Mouse (Mus musculus): Measurements from ENCODE around the gene Snrpd3. TPM values are rescaled to one million over a fixed set of nuclear protein-coding genes. Genes with fewer than 3 reads are reported as not detected.
"Not testable (repeated sequence)": the region's sequence is repeated elsewhere in the genome, so short reads cannot be mapped to it uniquely, and the experiment has no call there.

Snrpd3 gene
- polyA plus RNA-seq, 1 experiment from 2014 or later: 139 TPM

DNA sequence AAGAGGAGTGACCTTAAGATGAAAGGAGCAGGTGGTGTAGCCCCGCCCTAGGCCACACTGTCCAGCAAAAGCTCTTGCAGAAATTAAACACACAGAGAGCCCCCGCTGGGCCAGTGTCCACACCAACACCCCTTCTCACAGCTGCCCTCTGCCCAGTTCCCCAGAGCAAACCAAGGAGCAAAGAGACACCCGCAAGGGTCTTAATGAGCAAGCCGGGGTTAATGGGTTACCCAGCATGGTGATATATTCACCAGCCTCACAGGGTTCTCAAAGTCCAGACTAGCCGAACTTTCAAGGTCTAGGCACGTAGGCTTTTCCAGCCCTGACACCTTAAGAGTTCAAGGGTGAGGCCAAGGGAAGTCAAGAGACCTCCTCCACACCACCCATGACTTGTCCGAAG, 48.6 kb downstream of the Snrpd3 start:
- Histone ChIP-seq H3K27ac (no peak overlapping the region), H3K4me1 (peaks cover 12% of the 10 kb centered on the region; the same call in 1 of the 2 replicates), H3K36me3 (no peaks in the 10 kb centered on the region), H3K27me3 (ENCODE audit: insufficient read depth, poor library complexity, severe bottlenecking) (peaks cover 66% of the 10 kb centered on the region), H3K4me3 (no peak overlapping the region), H3K9me3 (no peaks in the 10 kb centered on the region)
- DNase-seq (ENCODE audit: low spot score): no peak
- WGBS: 77% methylated on average over 7 of the region's 7 CpGs

DNA sequence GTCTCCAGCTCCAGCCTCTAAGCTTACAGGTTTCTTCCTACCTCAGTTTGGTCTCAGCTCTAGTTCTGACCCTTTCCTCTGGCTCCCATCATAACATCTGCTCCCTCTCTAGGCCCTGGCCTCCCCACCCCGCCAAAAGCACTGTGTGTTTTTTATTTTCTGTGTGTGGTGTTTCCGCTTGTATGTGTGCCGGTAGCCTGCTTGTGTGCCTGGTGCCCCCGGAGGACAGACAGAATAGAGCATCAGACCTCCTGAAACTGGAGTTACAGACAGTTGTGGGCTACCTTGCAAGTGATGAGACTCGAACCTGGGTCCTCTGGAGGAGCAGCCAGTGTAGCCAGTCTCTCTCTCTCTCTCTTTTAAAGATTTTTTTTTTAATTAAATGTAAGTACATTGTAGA, 49.0 kb downstream of the Snrpd3 start:
- Histone ChIP-seq H3K36me3 (no peaks in the 10 kb centered on the region), H3K9me3 (no peaks in the 10 kb centered on the region), H3K27me3 (ENCODE audit: insufficient read depth, poor library complexity, severe bottlenecking) (peaks cover 65% of the 10 kb centered on the region), H3K27ac (no peak overlapping the region), H3K4me3 (no peak overlapping the region), H3K4me1 (peaks cover 14% of the 10 kb centered on the region)
- no peak for DNase-seq (ENCODE audit: low spot score)
- WGBS: 78% methylated on average over 5 of the region's 5 CpGs

DNA sequence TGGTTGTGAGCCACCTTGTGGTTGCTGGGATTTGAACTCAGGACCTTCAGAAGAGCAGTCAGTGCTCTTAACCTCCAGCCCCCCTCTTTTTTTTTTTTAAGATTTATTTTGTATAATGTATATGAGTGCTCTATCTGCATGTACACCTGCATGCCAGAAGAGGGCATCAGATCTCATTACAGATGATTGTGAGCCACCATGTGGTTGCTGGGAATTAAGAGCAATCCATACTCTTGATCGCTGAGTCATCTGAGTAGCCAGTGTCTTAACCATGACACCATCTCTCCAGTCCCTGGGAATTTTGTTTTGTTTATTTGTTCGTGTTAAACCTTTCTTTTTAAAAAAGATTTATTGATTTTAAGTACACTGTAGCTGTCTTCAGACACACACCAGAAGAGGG, 49.4 kb downstream of the Snrpd3 start:
- H3K4me3 ChIP-seq; H3K36me3 ChIP-seq; H3K27ac ChIP-seq; H3K9me3 ChIP-seq; DNase-seq (ENCODE audit: low spot score): not testable (repeated sequence)
- Histone ChIP-seq H3K4me1 (peaks cover 18% of the 10 kb centered on the region), H3K27me3 (ENCODE audit: insufficient read depth, poor library complexity, severe bottlenecking) (peaks cover 63% of the 10 kb centered on the region)
- 77% methylated on average over 2 of the region's 2 CpGs for WGBS

DNA sequence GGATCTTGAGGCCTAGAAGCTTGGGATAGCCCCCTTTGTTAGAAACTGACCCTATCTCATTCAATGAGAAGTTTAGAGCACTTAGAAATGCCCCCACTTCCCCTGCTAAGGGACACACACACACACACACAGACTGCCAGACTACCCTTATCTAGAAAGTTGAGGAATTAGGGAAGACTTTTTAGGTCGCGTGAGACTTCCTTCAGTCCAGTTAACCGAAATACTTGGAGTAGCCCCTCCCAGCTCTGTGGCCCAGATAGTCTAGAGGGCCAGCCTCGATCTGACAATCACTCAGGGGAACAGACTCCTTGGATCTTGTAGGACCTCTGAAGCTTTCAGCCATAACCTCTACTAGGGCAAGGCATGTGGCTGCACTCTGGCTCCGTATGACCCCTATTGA, 50.7 kb downstream of the Snrpd3 start:
- DNase-seq (ENCODE audit: low spot score): no peak
- no peak overlapping the region for H3K27ac ChIP-seq
- peaks cover 50% of the 10 kb centered on the region for H3K27me3 ChIP-seq (ENCODE audit: insufficient read depth, poor library complexity, severe bottlenecking)
- H3K9me3 ChIP-seq: no peaks in the 10 kb centered on the region
- 13% methylated on average over 5 of the region's 5 CpGs for WGBS
- H3K36me3 ChIP-seq: no peaks in the 10 kb centered on the region
- H3K4me1 ChIP-seq: peaks cover 23% of the 10 kb centered on the region
- peak overlapping the region; percentile 36; the same call in 1 of the 2 replicates for H3K4me3 ChIP-seq

DNA sequence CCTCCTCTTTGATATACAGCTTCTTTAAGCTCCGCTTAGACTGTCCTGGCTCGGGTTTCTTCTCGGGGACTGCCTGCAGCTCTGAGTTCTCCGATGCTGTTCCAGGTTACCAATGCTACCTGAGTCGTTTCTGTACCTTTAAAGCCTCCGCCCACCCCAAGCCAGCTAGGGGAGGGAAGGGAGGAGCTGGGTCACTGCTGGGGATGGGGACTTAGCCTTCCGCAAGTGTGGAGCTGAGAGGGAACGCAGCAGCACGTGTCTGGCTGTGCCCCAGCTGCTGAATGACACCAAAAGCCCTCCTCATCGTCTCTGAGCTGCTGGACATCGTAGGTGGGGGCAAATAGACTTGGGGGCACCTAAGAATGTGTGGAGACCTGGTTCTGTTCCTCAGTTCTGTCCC, 51.1 kb downstream of the Snrpd3 start:
- Histone ChIP-seq H3K36me3 (no peaks in the 10 kb centered on the region), H3K27ac (0 out of 2 replicates have a peak overlapping the region, but pooled peaks have one; percentile 17), H3K4me1 (peaks cover 23% of the 10 kb centered on the region), H3K27me3 (ENCODE audit: insufficient read depth, poor library complexity, severe bottlenecking) (peaks cover 46% of the 10 kb centered on the region), H3K4me3 (peak overlapping the region; percentile 36), H3K9me3 (no peaks in the 10 kb centered on the region)
- no peak for DNase-seq (ENCODE audit: low spot score)
- 4% methylated on average over 11 of the region's 11 CpGs for WGBS

DNA sequence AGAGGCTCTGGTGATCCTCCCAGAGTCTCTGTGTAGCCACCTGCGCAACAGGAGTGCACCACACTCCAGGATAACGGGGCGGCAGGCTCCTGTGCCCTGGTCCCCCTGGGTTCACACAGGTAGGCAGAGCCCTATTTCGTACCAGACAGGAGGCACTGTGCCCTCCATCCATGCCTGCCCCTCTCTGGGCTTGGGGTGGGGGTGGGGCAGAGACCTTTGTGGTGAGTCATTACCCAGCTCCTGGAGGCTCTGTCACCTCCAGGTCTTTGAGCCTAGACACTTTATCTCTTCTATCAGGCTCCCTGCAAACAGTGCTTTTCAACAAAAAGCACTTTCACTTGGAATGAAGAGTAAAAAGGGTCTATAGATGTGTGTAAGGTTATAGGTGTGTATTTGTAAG, 51.5 kb downstream of the Snrpd3 start:
- Histone ChIP-seq H3K27ac (no peak overlapping the region), H3K27me3 (ENCODE audit: insufficient read depth, poor library complexity, severe bottlenecking) (peaks cover 42% of the 10 kb centered on the region), H3K4me1 (peaks cover 23% of the 10 kb centered on the region), H3K4me3 (peak overlapping the region; percentile 36), H3K36me3 (no peaks in the 10 kb centered on the region), H3K9me3 (no peaks in the 10 kb centered on the region)
- 9% methylated on average over 4 of the region's 4 CpGs for WGBS
- no peak for DNase-seq (ENCODE audit: low spot score)

DNA sequence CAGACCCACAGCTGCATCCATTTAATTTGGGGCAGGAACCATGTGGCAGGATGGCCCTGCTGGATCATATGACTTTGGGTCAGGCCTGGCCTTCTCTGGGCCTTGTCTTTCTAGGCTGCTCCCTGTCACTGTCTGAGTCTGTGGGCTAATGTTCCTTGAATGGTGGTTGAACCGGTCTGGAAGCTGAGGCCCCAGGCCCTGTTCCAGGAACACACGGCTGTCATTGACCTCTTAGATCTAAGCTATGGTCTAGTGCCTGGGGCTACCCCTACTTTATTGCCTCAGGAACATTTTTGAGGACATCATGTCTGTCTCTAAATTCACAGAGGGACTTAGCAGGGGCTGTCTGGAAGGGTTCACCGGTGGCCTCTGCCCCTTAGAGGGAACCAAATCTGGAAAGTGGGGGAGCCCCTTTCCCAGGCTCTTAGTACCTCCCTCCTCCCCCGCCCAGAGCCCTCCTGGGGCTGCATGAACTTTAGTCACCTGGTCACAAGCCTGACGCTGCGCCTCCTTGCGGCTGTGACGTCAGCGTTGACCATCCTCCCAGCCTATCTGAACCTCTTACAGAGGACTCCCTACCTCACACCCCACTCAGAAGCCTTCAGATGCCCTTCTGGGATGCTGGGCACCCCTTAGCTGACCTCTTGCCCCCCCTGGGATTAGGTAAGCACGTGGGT, 53.8 kb downstream of the Snrpd3 start:
- Histone ChIP-seq H3K27me3 (ENCODE audit: insufficient read depth, poor library complexity, severe bottlenecking) (peaks cover 20% of the 10 kb centered on the region; the same call in 1 of the 2 replicates), H3K36me3 (no peaks in the 10 kb centered on the region), H3K9me3 (no peaks in the 10 kb centered on the region), H3K27ac (no peak overlapping the region), H3K4me3 (no peak overlapping the region), H3K4me1 (peaks cover 23% of the 10 kb centered on the region)
- no peak for DNase-seq (ENCODE audit: low spot score)
- 30% methylated on average over 10 of the region's 10 CpGs for WGBS

DNA sequence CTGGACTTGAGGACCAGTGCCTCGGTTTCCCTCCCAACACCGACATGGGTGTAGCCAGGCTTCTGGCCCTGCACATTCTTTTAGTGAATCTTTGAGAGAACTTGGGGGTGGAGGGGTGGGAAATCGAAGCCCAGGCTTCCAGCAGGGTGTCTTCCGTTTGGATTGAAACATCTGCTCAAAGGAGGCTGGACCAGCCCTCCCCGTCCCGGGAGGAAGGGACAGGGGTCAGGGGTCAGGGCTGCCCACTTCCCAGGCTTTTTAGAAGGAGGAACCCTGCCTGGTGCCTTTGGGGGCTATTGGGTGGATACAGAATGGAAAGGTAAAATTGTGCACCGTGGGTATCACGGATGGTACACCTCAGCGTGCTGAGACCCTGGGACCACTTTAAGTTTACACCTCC, 54.6 kb downstream of the Snrpd3 start:
- Histone ChIP-seq H3K4me1 (peaks cover 23% of the 10 kb centered on the region), H3K27me3 (ENCODE audit: insufficient read depth, poor library complexity, severe bottlenecking) (peaks cover 20% of the 10 kb centered on the region; the same call in 1 of the 2 replicates), H3K9me3 (no peaks in the 10 kb centered on the region), H3K4me3 (no peak overlapping the region), H3K27ac (no peak overlapping the region), H3K36me3 (no peaks in the 10 kb centered on the region)
- no peak for DNase-seq (ENCODE audit: low spot score)
- 56% methylated on average over 9 of the region's 9 CpGs for WGBS

DNA sequence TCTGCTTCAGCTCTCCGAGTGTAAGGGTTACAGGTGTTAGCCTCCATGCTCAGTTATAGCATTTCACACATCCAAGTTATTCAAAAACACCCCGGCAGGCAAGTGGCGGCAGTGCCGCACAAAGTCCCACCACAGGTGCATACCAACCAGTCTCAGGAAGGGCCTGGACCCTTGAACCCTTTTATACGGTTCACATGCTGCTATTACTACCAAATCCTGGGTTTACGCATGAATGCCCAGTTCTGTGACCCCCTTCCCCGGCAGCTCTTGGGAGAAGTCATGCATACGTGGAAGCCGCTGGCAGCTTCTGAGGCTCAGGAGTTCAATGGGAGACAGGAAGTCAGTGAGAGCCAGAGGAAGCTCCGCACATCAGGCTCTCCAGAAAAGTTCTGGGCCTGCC, 55.8 kb downstream of the Snrpd3 start:
- no peak for DNase-seq (ENCODE audit: low spot score)
- no peak overlapping the region for H3K4me3 ChIP-seq
- peaks cover 20% of the 10 kb centered on the region for H3K4me1 ChIP-seq
- no peak overlapping the region for H3K27ac ChIP-seq
- H3K27me3 ChIP-seq (ENCODE audit: insufficient read depth, poor library complexity, severe bottlenecking): peaks cover 12% of the 10 kb centered on the region; the same call in 1 of the 2 replicates
- H3K9me3 ChIP-seq: no peaks in the 10 kb centered on the region
- 74% methylated on average over 10 of the region's 10 CpGs for WGBS
- H3K36me3 ChIP-seq: no peaks in the 10 kb centered on the region

DNA sequence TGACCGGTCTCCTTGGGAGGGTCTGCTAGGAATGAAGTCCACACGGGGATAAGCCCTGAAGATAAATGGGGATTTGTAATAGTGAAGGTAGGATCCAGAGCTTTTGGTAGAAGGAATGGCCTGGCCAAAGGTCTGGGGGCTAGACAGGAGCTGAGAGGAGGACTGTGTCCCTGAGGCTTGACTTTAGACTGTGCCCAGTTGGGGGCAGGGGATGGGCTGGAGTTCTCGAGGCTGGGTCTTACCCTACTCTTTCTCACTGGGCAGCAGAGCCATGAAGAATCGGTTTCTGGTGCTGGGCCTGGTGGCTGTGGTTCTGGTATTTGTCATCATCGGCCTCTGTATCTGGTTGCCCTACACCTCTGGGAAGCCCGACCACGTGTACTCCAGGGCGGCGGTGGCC, 56.6 kb downstream of the Snrpd3 start:
- no peak for DNase-seq (ENCODE audit: low spot score)
- no peaks in the 10 kb centered on the region for H3K9me3 ChIP-seq
- 0 out of 2 replicates have a peak, but pooled peaks cover 5% of the 10 kb centered on the region for H3K27me3 ChIP-seq (ENCODE audit: insufficient read depth, poor library complexity, severe bottlenecking)
- H3K27ac ChIP-seq: no peak overlapping the region
- 81% methylated on average over 9 of the region's 9 CpGs for whole genome bisulfite sequencing
- H3K36me3 ChIP-seq: no peaks in the 10 kb centered on the region
- peaks cover 12% of the 10 kb centered on the region for H3K4me1 ChIP-seq
- H3K4me3 ChIP-seq: no peak overlapping the region

DNA sequence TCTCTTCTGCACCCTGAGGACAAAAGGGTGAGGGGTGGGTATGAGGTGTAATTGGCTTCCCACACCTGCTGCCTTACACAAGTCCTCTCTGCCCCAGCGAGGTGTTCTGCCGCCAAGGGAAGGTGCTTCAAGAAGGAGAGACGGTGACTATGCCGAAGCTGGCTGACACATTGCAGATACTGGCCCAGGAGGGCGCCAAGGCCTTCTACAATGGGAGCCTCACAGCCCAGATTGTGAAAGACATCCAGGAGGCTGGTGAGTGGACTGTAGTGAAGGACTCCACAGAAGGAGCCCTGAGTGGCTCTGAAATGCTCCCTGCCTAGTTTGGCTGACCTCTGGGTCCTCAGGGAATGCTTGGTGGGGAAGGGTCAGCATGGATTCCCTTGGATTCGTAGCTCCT, 61.8 kb downstream of the Snrpd3 start:
- Histone ChIP-seq H3K4me3 (no peak overlapping the region), H3K9me3 (no peaks in the 10 kb centered on the region), H3K4me1 (no peaks in the 10 kb centered on the region), H3K27ac (no peak overlapping the region), H3K27me3 (ENCODE audit: insufficient read depth, poor library complexity, severe bottlenecking) (peaks cover 10% of the 10 kb centered on the region; the same call in 1 of the 2 replicates), H3K36me3 (no peaks in the 10 kb centered on the region)
- WGBS: 79% methylated on average over 6 of the region's 6 CpGs
- DNase-seq (ENCODE audit: low spot score): no peak

DNA sequence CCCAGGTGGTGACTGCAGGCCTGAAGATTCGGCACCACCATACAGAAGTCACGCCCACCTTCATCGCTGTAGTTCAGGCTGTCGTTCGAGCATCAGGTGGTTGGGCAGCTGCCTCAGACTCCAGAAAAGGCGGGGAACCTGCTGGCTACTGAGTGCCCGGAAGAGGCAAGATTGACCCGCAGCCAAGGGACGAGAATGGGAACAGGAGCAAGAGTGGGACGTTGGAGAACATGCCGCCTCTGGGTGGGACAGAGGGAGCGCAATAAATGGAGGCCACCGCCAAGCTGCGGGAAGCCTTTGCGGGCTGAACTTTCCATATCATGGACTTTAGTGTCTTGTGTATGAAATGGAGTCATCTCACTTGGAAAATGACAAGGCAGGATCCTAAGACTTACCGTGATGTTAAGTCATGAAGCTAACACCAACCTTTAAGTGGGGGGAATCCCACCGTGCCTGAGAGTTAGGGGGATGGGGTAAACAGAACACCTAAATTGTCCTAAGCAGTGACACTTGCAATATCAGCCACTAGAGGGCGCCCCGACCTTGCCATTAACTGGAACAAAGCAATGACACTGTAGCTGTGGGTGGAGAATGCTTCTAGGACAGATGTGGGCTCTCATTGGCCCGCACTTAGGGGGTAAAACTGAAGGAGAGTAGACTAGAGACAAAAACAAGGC, 68.7 kb downstream of the Snrpd3 start:
- no peak overlapping the region for H3K27ac ChIP-seq
- 21% methylated on average over 20 of the region's 20 CpGs for WGBS

DNA sequence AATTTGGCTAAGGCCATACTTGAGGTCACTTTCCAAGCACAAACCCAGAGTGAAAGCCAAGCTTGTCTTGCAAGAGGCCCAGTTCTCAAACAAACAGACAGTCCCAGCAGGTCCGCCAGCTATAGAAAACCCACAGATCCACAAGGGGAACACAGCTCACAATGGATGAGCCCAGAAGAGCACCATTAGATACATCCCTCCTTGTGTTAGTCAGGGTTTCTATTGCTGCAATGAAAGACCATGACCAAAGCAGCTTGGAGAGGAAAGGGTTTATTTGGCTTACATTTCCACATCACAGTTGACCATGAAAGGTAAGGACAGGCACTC, 69.2 kb downstream of the Snrpd3 start:
- Histone ChIP-seq H3K9me3 (no peaks in the 10 kb centered on the region), H3K27me3 (ENCODE audit: insufficient read depth, poor library complexity, severe bottlenecking) (peaks cover 29% of the 10 kb centered on the region), H3K27ac (no peak overlapping the region), H3K4me3 (no peak overlapping the region), H3K36me3 (no peaks in the 10 kb centered on the region), H3K4me1 (peaks cover 34% of the 10 kb centered on the region)
- WGBS: 94% methylated on average over 1 of the region's 1 CpGs
- DNase-seq (ENCODE audit: low spot score): no peak

More for the DNA sequence above, 68.7 kb downstream of the Snrpd3 start:
- peaks cover 29% of the 10 kb centered on the region for H3K27me3 ChIP-seq (ENCODE audit: insufficient read depth, poor library complexity, severe bottlenecking)
- no peaks in the 10 kb centered on the region for H3K36me3 ChIP-seq
- no peak overlapping the region for H3K4me3 ChIP-seq
- peak; percentile 91 for DNase-seq (ENCODE audit: low spot score)
- no peaks in the 10 kb centered on the region for H3K9me3 ChIP-seq
- peaks cover 29% of the 10 kb centered on the region for H3K4me1 ChIP-seq
